Comparison of ENCODE assay signal across 17 mouse cellular contexts in the genomic region with DNA sequence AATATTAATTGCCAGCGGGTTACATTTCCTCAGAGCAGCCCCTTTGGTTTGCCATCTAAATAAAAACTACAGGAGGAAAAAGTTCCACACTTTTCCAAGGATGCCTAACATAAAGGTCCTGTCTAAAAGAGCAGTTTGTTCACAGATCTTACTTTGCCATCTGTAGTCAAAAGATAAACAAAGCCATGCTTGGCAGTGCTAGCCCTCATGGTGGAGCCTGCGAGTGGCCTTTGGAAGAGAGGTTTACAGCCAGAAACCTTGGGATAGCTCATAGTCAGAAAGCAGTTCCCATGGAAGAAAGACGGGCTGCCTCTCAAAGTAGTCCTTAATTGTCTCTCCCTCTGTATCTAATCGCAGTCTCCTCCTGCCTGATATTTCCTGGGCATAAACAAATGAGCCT. TPM values are rescaled to one million over a fixed set of nuclear protein-coding genes. Genes with fewer than 3 reads are reported as not detected.
A peak's percentile ranks its signal among the peaks of the same experiment; 100 is the strongest.
DNase-seq lines count a peak whose midpoint lies in the region; ATAC-seq and TF ChIP-seq lines count a peak whose summit lies in the region.
"Had no signal": no experiment of that assay in that cellular context is flagged by ENCODE, and none has a peak within 500 bp of the region (broad histone marks: within the 10 kb centered on the region; RNA-seq: fewer than 3 reads in every experiment).

No protein-coding gene starts in this region.

- no peak overlapping the region for H3K4me2 ChIP-seq in forebrain, embryonic 15.5 days (replicated peaks)
- H3K4me2 ChIP-seq in forebrain, embryonic 16.5 days (ENCODE audit: low read length) = no peak overlapping the region
- no peak overlapping the region for H3K4me2 ChIP-seq in heart, embryonic 15.5 days
- H3K4me2 ChIP-seq: limb, embryonic 15.5 days; lung, embryonic 14.5 days; midbrain, embryonic 12.5 days had no signal

- no peak for TF ChIP-seq POLR2A in brain, embryonic 14.5 days (IDR thresholded peaks at IDR 0.05; ENCODE audit: borderline replicate concordance, extremely low read depth, insufficient read depth, insufficient read length, poor library complexity, severe bottlenecking)

- no peak for ATAC-seq in forebrain, embryonic 15.5 days (replicated peaks)
- ATAC-seq in forebrain, embryonic 16.5 days = no peak
- ATAC-seq in heart, embryonic 15.5 days (replicated peaks; ENCODE audit: insufficient number of reproducible peaks, insufficient read depth, low FRiP score, low read depth) = no peak
- ATAC-seq: forebrain, embryonic 14.5 days; intestine, postnatal 0 days had no signal

- H3K27me3 ChIP-seq in forebrain, embryonic 15.5 days = no peaks in the 10 kb centered on the region
- no peaks in the 10 kb centered on the region for H3K27me3 ChIP-seq in forebrain, embryonic 16.5 days (replicated peaks; ENCODE audit: control insufficient read depth, insufficient read depth, low read length)
- no peaks in the 10 kb centered on the region for H3K27me3 ChIP-seq in heart, embryonic 15.5 days
- H3K27me3 ChIP-seq: CH12.LX; limb, embryonic 15.5 days; midbrain, embryonic 12.5 days had no signal

- intact Hi-C loops in heart, postnatal 25 days (cut with DNase I) = loop anchor here (5.0 kb wide), 1 partner anchor 53 kb away; no protein-coding TSS in a partner anchor

- H3K9ac ChIP-seq in forebrain, embryonic 15.5 days (replicated peaks) = no peak overlapping the region
- H3K9ac ChIP-seq in forebrain, embryonic 16.5 days (replicated peaks; ENCODE audit: low read depth, low read length) = no peak overlapping the region
- H3K9ac ChIP-seq in heart, embryonic 15.5 days = no peak overlapping the region
- H3K9ac ChIP-seq: limb, embryonic 15.5 days; lung, embryonic 14.5 days; midbrain, embryonic 12.5 days had no signal

- no peak overlapping the region for H3K4me3 ChIP-seq in forebrain, embryonic 15.5 days
- H3K4me3 ChIP-seq in forebrain, embryonic 16.5 days (replicated peaks; ENCODE audit: low read length) = no peak overlapping the region
- no peak overlapping the region for H3K4me3 ChIP-seq in heart, embryonic 15.5 days
- no peak overlapping the region for H3K4me3 ChIP-seq in layer of hippocampus, adult 2 months
- H3K4me3 ChIP-seq: limb, embryonic 15.5 days; midbrain, embryonic 12.5 days had no signal

- DNase-seq in heart, postnatal 25 days (ENCODE audit: low spot score) = no peak
- no peak for DNase-seq in layer of hippocampus, adult 2 months (ENCODE audit: low spot score in 2 of 2)
- no peak for DNase-seq in layer of hippocampus, postnatal 36 days
- DNase-seq in brain, embryonic 14.5 days (ENCODE audit: low read depth) = peak; percentile 35
- DNase-seq in left cerebral cortex, adult 18-20 months (ENCODE audit: low spot score in 2 of 2) = no peak
- DNase-seq: layer of hippocampus, adult 9-11 months; lung, embryonic 14.5 days; right cerebral cortex, postnatal 4 days had no signal

- 0 out of 2 replicates have a peak overlapping the region, but pooled peaks have one; percentile 26 for H3K27ac ChIP-seq in forebrain, embryonic 15.5 days (replicated peaks)
- H3K27ac ChIP-seq in forebrain, embryonic 16.5 days (ENCODE audit: low read length) = no peak overlapping the region
- peak overlapping the region; percentile 36 for H3K27ac ChIP-seq in heart, embryonic 15.5 days
- peak overlapping the region; percentile 15; the same call in 1 of the 2 replicates for H3K27ac ChIP-seq in layer of hippocampus, adult 2 months
- H3K27ac ChIP-seq: limb, embryonic 15.5 days; midbrain, embryonic 12.5 days had no signal

- 52% methylated on average over 4 of the region's 4 CpGs for WGBS in forebrain, embryonic 15.5 days
- WGBS in forebrain, embryonic 16.5 days = 49% methylated on average over 4 of the region's 4 CpGs
- 58% methylated on average over 4 of the region's 4 CpGs for WGBS in heart, embryonic 15.5 days

- H3K4me1 ChIP-seq in forebrain, embryonic 15.5 days = peaks cover 55% of the 10 kb centered on the region
- H3K4me1 ChIP-seq in forebrain, embryonic 16.5 days (replicated peaks; ENCODE audit: control insufficient read depth, insufficient read depth, low read length) = peaks cover 48% of the 10 kb centered on the region
- H3K4me1 ChIP-seq in heart, embryonic 15.5 days (replicated peaks) = peaks cover 76% of the 10 kb centered on the region

- TF ChIP-seq CTCF in layer of hippocampus, adult 2 months (conservative IDR thresholded peaks at IDR 0.05) = no peak
- TF ChIP-seq CTCF in brain, embryonic 14.5 days (IDR thresholded peaks at IDR 0.05; ENCODE audit: borderline replicate concordance, extremely low read depth, insufficient read depth, insufficient read length) = no peak

- no peaks in the 10 kb centered on the region for H3K9me3 ChIP-seq in forebrain, embryonic 15.5 days
- no peaks in the 10 kb centered on the region for H3K9me3 ChIP-seq in forebrain, embryonic 16.5 days (ENCODE audit: control insufficient read depth, low read length)
- no peaks in the 10 kb centered on the region for H3K9me3 ChIP-seq in heart, embryonic 15.5 days (replicated peaks)
- H3K9me3 ChIP-seq: limb, embryonic 15.5 days; midbrain, embryonic 12.5 days had no signal

- H3K36me3 ChIP-seq in forebrain, embryonic 15.5 days = no peaks in the 10 kb centered on the region
- H3K36me3 ChIP-seq in forebrain, embryonic 16.5 days (ENCODE audit: control insufficient read depth, insufficient read depth) = no peaks in the 10 kb centered on the region
- H3K36me3 ChIP-seq in heart, embryonic 15.5 days = no peaks in the 10 kb centered on the region
- H3K36me3 ChIP-seq: limb, embryonic 15.5 days; midbrain, embryonic 12.5 days had no signal

RNA-seq across cellular contexts. Expression of a gene that starts 36.4 kb away (rescaled TPM):
- 7.4 and 7.9 TPM in 2 replicates for polyA plus RNA-seq in forebrain, embryonic 15.5 days (2015; fragmentation: Nextera tagmentation; extraction: Ambion mirVana)
- polyA plus RNA-seq in forebrain, embryonic 16.5 days (2015; fragmentation: Nextera tagmentation; extraction: Ambion mirVana) = 7.4 and 9.8 TPM in 2 replicates
- polyA plus RNA-seq in heart, embryonic 15.5 days (2015; fragmentation: Nextera tagmentation; extraction: Ambion mirVana) = 8.6 and 8.8 TPM in 2 replicates
- 10 to 100 TPM; 16.0 to 19.5 TPM for total RNA-seq in heart, postnatal 25 days (2021)
- total RNA-seq in layer of hippocampus, adult 2 months (2021) = 10 to 100 TPM; 46.0 to 48.2 TPM
- total RNA-seq in layer of hippocampus, postnatal 36 days (2021) = 10 to 100 TPM; 46.4 to 50.5 TPM
- polyA plus RNA-seq in brain, embryonic 14.5 days (2012; rRNA removed) = 14.4 and 19.9 TPM in 2 replicates
- 10 to 100 TPM; 32.2 to 32.8 TPM for total RNA-seq in left cerebral cortex, adult 18-20 months (2021)
- total RNA-seq: CH12.LX; neutrophil, adult 5-6 weeks had no signal

RNA-seq across cellular contexts. Expression of a gene that starts 36.6 kb away (rescaled TPM):
- polyA plus RNA-seq in forebrain, embryonic 15.5 days (2015; fragmentation: Nextera tagmentation; extraction: Ambion mirVana) = 14.4 and 16.1 TPM in 2 replicates
- polyA plus RNA-seq in forebrain, embryonic 16.5 days (2015; fragmentation: Nextera tagmentation; extraction: Ambion mirVana) = 11.7 and 16.8 TPM in 2 replicates
- 5.2 and 7.5 TPM in 2 replicates for polyA plus RNA-seq in heart, embryonic 15.5 days (2015; fragmentation: Nextera tagmentation; extraction: Ambion mirVana)
- total RNA-seq in heart, postnatal 25 days (2021) = 1 to 10 TPM; 3.1 to 3.8 TPM
- 10 to 100 TPM; 32.7 to 38.5 TPM for total RNA-seq in layer of hippocampus, adult 2 months (2021)
- 10 to 100 TPM; 32.0 to 35.9 TPM for total RNA-seq in layer of hippocampus, postnatal 36 days (2021)
- 13.5 and 15.5 TPM in 2 replicates for polyA plus RNA-seq in brain, embryonic 14.5 days (2012; rRNA removed)
- total RNA-seq in left cerebral cortex, adult 18-20 months (2021) = 10 to 100 TPM; 32.6 to 35.2 TPM
- total RNA-seq: CH12.LX; neutrophil, adult 5-6 weeks had no signal

Comparison
In these comparisons a context has a peak if more than half of its experiments do, and no peak if none do; other contexts are left out.
1. RNA of a gene that starts 36.6 kb away (total RNA-seq): 32.7 to 38.5 TPM in layer of hippocampus, adult 2 months, 32.0 to 35.9 TPM in layer of hippocampus, postnatal 36 days and 32.6 to 35.2 TPM in left cerebral cortex, adult 18-20 months; 3.1 to 3.8 TPM in heart, postnatal 25 days; every median in the first group is over 4 times any median in the second.